Mouse (Mus musculus) liver, embryonic 16.5 days (tissue): Measurements from ENCODE around the gene Tnfrsf22. TPM values are rescaled to one million over a fixed set of nuclear protein-coding genes. Genes with fewer than 3 reads are reported as not detected.
A peak's percentile ranks its signal among the peaks of the same experiment; 100 is the strongest.

Experiments used
- ATAC-seq: fragments of 200-750 bp; cut with Nextera tagmentation; 2 replicates; pipeline ENCODE4 v1.8.0; 2017; ENCODE audit warnings: low read depth, mild to moderate bottlenecking, moderate number of reproducible peaks, moderate library complexity
- H3K27ac ChIP-seq: fragments of 300-500 bp; sonication (generic); 2 replicates; pipeline ENCODE4 v1.5.1; 2014; ENCODE audit warnings: mild to moderate bottlenecking, low read length
- H3K27me3 ChIP-seq: fragments of 300-500 bp; sonication (generic); 2 replicates; pipeline ENCODE4 v1.6.1; 2014; ENCODE audit warnings: low read depth, low read length, mixed read lengths; ENCODE audit not compliant: control insufficient read depth, insufficient read depth
- H3K36me3 ChIP-seq: fragments of 300-500 bp; sonication (generic); 2 replicates; pipeline ENCODE4 v1.6.1; 2014; ENCODE audit warnings: mild to moderate bottlenecking; ENCODE audit not compliant: control insufficient read depth, insufficient read depth
- H3K4me1 ChIP-seq: fragments of 300-500 bp; sonication (generic); 2 replicates; pipeline ENCODE4 v1.6.1; 2014; ENCODE audit warnings: low read depth, low read length, mixed read lengths; ENCODE audit not compliant: control insufficient read depth
- H3K4me2 ChIP-seq: fragments of 300-500 bp; sonication (generic); 2 replicates; pipeline ENCODE4 v1.6.1; 2014; ENCODE audit warnings: low read depth, low read length, mixed read lengths
- H3K4me3 ChIP-seq: fragments of 300-500 bp; sonication (generic); 2 replicates; pipeline ENCODE4 v1.5.1; 2014; ENCODE audit warnings: low read depth, mild to moderate bottlenecking, low read length
- H3K9ac ChIP-seq: fragments of 300-500 bp; sonication (generic); 2 replicates; pipeline ENCODE4 v1.6.1; 2014; ENCODE audit warnings: low read depth, low read length
- H3K9me3 ChIP-seq: fragments of 300-500 bp; sonication (generic); replicated peaks from 2 replicates; pipeline ENCODE4 v1.6.1; 2016; ENCODE audit warnings: low read length; ENCODE audit not compliant: control insufficient read depth
- WGBS: fragments of 180-500 bp; shearing (Covaris S2); extraction: QIAGEN DNeasy Blood & Tissue Kit; methylation state at CpG from one replicate; pipeline ENCODE4 v1.1.7; 2014; ENCODE audit not compliant: insufficient replicate concordance; 5-methylcytosine and 5-hydroxymethylcytosine counted together
- polyA plus RNA-seq: library from polyadenylated mRNA; unstranded; fragments of >200 nt; fragmentation: Nextera tagmentation; extraction: Ambion mirVana; gene quantifications from 2 replicates; pipeline ENCODE4 v1.2.1, GENCODE M21; 2015

Gene Tnfrsf22
- polyA plus RNA-seq, 1 experiment from 2014 or later: 0.53 TPM

DNA sequence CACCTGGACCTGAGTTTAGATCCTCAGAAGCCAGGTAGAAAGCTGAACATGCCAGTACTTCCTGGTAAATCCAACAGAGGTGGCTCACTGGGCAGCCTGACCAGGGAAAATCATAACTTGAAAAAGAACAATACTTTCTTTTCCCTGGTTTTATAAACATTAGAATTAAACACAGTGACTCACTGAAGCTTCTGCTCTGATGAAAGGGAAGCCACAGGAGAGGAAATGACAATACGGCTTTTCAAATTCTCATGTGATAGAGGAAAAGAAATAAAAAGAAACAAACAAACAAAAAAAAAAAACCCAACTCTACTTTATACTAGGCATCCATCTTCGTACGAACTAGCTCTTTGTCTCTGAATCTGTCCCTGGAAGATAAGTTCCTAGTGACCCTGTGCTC, 24.9 kb downstream of the Tnfrsf22 start:
- H3K9ac ChIP-seq: no peak overlapping the region
- H3K4me1 ChIP-seq: no peaks in the 10 kb centered on the region; the same call in 1 of the 2 replicates
- no peak overlapping the region for H3K27ac ChIP-seq
- no peak overlapping the region for H3K4me2 ChIP-seq
- no peaks in the 10 kb centered on the region for H3K36me3 ChIP-seq
- WGBS: 49% methylated on average over 3 of the region's 3 CpGs
- H3K4me3 ChIP-seq: no peak overlapping the region
- H3K27me3 ChIP-seq: no peaks in the 10 kb centered on the region
- H3K9me3 ChIP-seq: no peaks in the 10 kb centered on the region
- no peak for ATAC-seq

GRCm38 (mm10) chr7:143620951-143621350, 28.5 kb downstream of the Tnfrsf22 start:
- Histone ChIP-seq H3K27ac (no peak overlapping the region), H3K4me1 (no peaks in the 10 kb centered on the region), H3K27me3 (no peaks in the 10 kb centered on the region), H3K4me2 (no peak overlapping the region), H3K36me3 (no peaks in the 10 kb centered on the region), H3K9ac (no peak overlapping the region), H3K4me3 (no peak overlapping the region), H3K9me3 (no peaks in the 10 kb centered on the region)
- 52% methylated on average over 1 of the region's 1 CpGs for WGBS
- ATAC-seq: no peak

GRCm38 (mm10) chr7:143614404-143615135, 34.9 kb downstream of the Tnfrsf22 start:
- no peaks in the 10 kb centered on the region for H3K27me3 ChIP-seq
- no peaks in the 10 kb centered on the region for H3K9me3 ChIP-seq
- no peak overlapping the region for H3K4me3 ChIP-seq
- ATAC-seq: no peak
- no peak overlapping the region for H3K27ac ChIP-seq
- 27% methylated on average over 9 of the region's 9 CpGs for WGBS
- no peak overlapping the region for H3K9ac ChIP-seq
- H3K4me2 ChIP-seq: no peak overlapping the region
- H3K4me1 ChIP-seq: no peaks in the 10 kb centered on the region; the same call in 1 of the 2 replicates
- no peaks in the 10 kb centered on the region for H3K36me3 ChIP-seq

GRCm38 (mm10) chr7:143612215-143612614, 37.2 kb downstream of the Tnfrsf22 start:
- no peaks in the 10 kb centered on the region for H3K27me3 ChIP-seq
- no peak for ATAC-seq
- no peaks in the 10 kb centered on the region; the same call in 1 of the 2 replicates for H3K4me1 ChIP-seq
- no peaks in the 10 kb centered on the region for H3K36me3 ChIP-seq
- no peaks in the 10 kb centered on the region for H3K9me3 ChIP-seq
- H3K9ac ChIP-seq: no peak overlapping the region
- 48% methylated on average over 3 of the region's 3 CpGs for WGBS
- H3K4me2 ChIP-seq: no peak overlapping the region
- H3K27ac ChIP-seq: no peak overlapping the region
- H3K4me3 ChIP-seq: no peak overlapping the region

- no peak overlapping the region for H3K9ac ChIP-seq
- no peak overlapping the region for H3K4me2 ChIP-seq
- 27% methylated on average over 3 of the region's 3 CpGs for WGBS
- no peak for ATAC-seq
- no peak overlapping the region for H3K4me3 ChIP-seq
- no peaks in the 10 kb centered on the region for H3K9me3 ChIP-seq
- H3K27me3 ChIP-seq: no peaks in the 10 kb centered on the region
- H3K4me1 ChIP-seq: peaks cover 5% of the 10 kb centered on the region
- no peaks in the 10 kb centered on the region for H3K36me3 ChIP-seq
- H3K27ac ChIP-seq: no peak overlapping the region
Observed at GRCm38 (mm10) chr7:143605321-143605720, 44.1 kb downstream of the Tnfrsf22 start.

- Histone ChIP-seq H3K4me2 (no peak overlapping the region), H3K27me3 (no peaks in the 10 kb centered on the region), H3K9ac (no peak overlapping the region), H3K4me1 (peaks cover 6% of the 10 kb centered on the region), H3K4me3 (no peak overlapping the region), H3K36me3 (no peaks in the 10 kb centered on the region), H3K9me3 (no peaks in the 10 kb centered on the region), H3K27ac (no peak overlapping the region)
- 26% methylated on average over 2 of the region's 2 CpGs for WGBS
- ATAC-seq: no peak
Observed at GRCm38 (mm10) chr7:143604889-143605288, 44.6 kb downstream of the Tnfrsf22 start.

DNA sequence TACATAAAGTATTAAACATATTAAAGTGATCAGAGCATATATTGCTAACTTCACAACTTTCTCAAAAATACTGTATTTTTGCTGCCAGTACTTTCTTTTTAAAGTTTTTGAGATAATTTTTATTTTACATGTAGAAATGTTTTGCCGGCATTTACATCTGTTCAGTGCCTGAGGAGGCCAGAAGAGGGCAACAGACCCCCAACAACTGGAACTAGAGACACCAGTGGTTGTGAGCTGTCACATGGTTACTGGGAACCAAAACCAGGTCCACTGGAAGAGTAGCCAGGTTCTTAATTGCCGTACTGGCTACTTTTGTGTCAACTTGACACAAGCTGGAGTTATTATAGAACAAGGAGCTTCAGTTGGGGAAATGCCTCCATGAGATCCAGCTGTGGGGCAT, 47.8 kb downstream of the Tnfrsf22 start:
- Histone ChIP-seq H3K36me3 (peaks cover 3% of the 10 kb centered on the region; the same call in 1 of the 2 replicates), H3K4me3 (no peak overlapping the region), H3K27ac (no peak overlapping the region), H3K9ac (no peak overlapping the region), H3K9me3 (no peaks in the 10 kb centered on the region), H3K27me3 (no peaks in the 10 kb centered on the region), H3K4me2 (no peak overlapping the region), H3K4me1 (peaks cover 22% of the 10 kb centered on the region)
- ATAC-seq: no peak
- 77% methylated on average over 2 of the region's 2 CpGs for WGBS

- H3K4me2 ChIP-seq: peak overlapping the region; percentile 88
- peak overlapping the region; percentile 83 for H3K27ac ChIP-seq
- H3K27me3 ChIP-seq: no peaks in the 10 kb centered on the region
- no peaks in the 10 kb centered on the region for H3K9me3 ChIP-seq
- no peak for ATAC-seq
- H3K9ac ChIP-seq: peak overlapping the region; percentile 99
- peaks cover 8% of the 10 kb centered on the region for H3K36me3 ChIP-seq
- peaks cover 22% of the 10 kb centered on the region for H3K4me1 ChIP-seq
- WGBS: 6% methylated on average over 15 of the region's 15 CpGs
- H3K4me3 ChIP-seq: peak overlapping the region; percentile 99
Observed at GRCm38 (mm10) chr7:143600231-143600740, 49.2 kb downstream of the Tnfrsf22 start.

GRCm38 (mm10) chr7:143599428-143600230, 49.8 kb downstream of the Tnfrsf22 start, which contains the start of gene Cars:
Gene Cars (minus strand): TSS chr7:143600090.
- H3K4me3 ChIP-seq: peak within 1 kb of the TSS; percentile 99
- peaks cover 10% of the 10 kb centered on the region for H3K36me3 ChIP-seq
- 2% methylated on average over 35 of the region's 35 CpGs for WGBS

More at GRCm38 (mm10) chr7:143599428-143600230, 49.8 kb downstream of the Tnfrsf22 start, which contains the start of gene Cars:
- H3K27ac ChIP-seq: peak within 1 kb of the TSS; percentile 83
- H3K4me2 ChIP-seq: peak within 1 kb of the TSS; percentile 88
- H3K9ac ChIP-seq: peak within 1 kb of the TSS; percentile 99
- H3K27me3 ChIP-seq: no peaks in the 10 kb centered on the region
- peaks cover 22% of the 10 kb centered on the region for H3K4me1 ChIP-seq
- H3K9me3 ChIP-seq: no peaks in the 10 kb centered on the region
- peak; percentile 98 for ATAC-seq
